Mouse (Mus musculus): ENCODE data around the gene Pofut2. TPM values are rescaled to one million over a fixed set of nuclear protein-coding genes. Genes with fewer than 3 reads are reported as not detected.
A peak's percentile ranks its signal among the peaks of the same experiment; 100 is the strongest.

Gene Pofut2
- total RNA-seq (2021): 10 to 100 TPM; 30.7 to 36.2 TPM
- long read RNA-seq, transcript Pofut2-201 (9 exons, 2,290 nt): major isoform, 20 of 43 reads
- long read RNA-seq, partial matches to known transcripts: 19 of 43 reads
- long read RNA-seq, other reads (novel, unspliced or antisense): 4 of 43 reads

- DNase-seq (ENCODE audit: low spot score in 2 of 2): peak; percentile 90 to 95
Measured at GRCm38 (mm10) chr10:77258704-77259621, at the start of gene Pofut2. TSS of gene Pofut2 (plus strand) at chr10:77259218.

- no peak for DNase-seq (ENCODE audit: low spot score in 2 of 2)
Measured at GRCm38 (mm10) chr10:77209261-77209660, 49.8 kb upstream of the Pofut2 start.

- no peak for DNase-seq (ENCODE audit: low spot score in 2 of 2)
Measured at GRCm38 (mm10) chr10:77210666-77211065, 48.4 kb upstream of the Pofut2 start.

- no peak for DNase-seq (ENCODE audit: low spot score in 2 of 2)
Measured at GRCm38 (mm10) chr10:77211116-77211570, 47.9 kb upstream of the Pofut2 start.

GRCm38 (mm10) chr10:77212354-77213120 is 46.5 kb upstream of the Pofut2 start:
- no peak for DNase-seq (ENCODE audit: low spot score in 2 of 2)

- no peak for DNase-seq (ENCODE audit: low spot score in 2 of 2)
Measured at GRCm38 (mm10) chr10:77213483-77213882, 45.5 kb upstream of the Pofut2 start.

- DNase-seq (ENCODE audit: low spot score in 2 of 2): no peak
Measured at GRCm38 (mm10) chr10:77214586-77214985, 44.4 kb upstream of the Pofut2 start.

GRCm38 (mm10) chr10:77215641-77216040 is 43.4 kb upstream of the Pofut2 start:
- no peak for DNase-seq (ENCODE audit: low spot score in 2 of 2)

GRCm38 (mm10) chr10:77216313-77216712 is 42.7 kb upstream of the Pofut2 start:
- no peak for DNase-seq (ENCODE audit: low spot score in 2 of 2)

- DNase-seq (ENCODE audit: low spot score in 2 of 2): no peak
Measured at GRCm38 (mm10) chr10:77217155-77217731, 41.8 kb upstream of the Pofut2 start.

GRCm38 (mm10) chr10:77218059-77218458 is 41.0 kb upstream of the Pofut2 start:
- DNase-seq (ENCODE audit: low spot score in 2 of 2): no peak

- no peak for DNase-seq (ENCODE audit: low spot score in 2 of 2)
Measured at GRCm38 (mm10) chr10:77219411-77220025, 39.5 kb upstream of the Pofut2 start.

- no peak for DNase-seq (ENCODE audit: low spot score in 2 of 2)
Measured at GRCm38 (mm10) chr10:77221108-77221507, 37.9 kb upstream of the Pofut2 start.

GRCm38 (mm10) chr10:77222963-77223552 is 36.0 kb upstream of the Pofut2 start:
- no peak for DNase-seq (ENCODE audit: low spot score in 2 of 2)

- no peak for DNase-seq (ENCODE audit: low spot score in 2 of 2)
Measured at GRCm38 (mm10) chr10:77224390-77224789, 34.6 kb upstream of the Pofut2 start.

- no peak for DNase-seq (ENCODE audit: low spot score in 2 of 2)
Measured at GRCm38 (mm10) chr10:77225414-77225813, 33.6 kb upstream of the Pofut2 start.

- no peak for DNase-seq (ENCODE audit: low spot score in 2 of 2)
Measured at GRCm38 (mm10) chr10:77225995-77226688, 32.9 kb upstream of the Pofut2 start.

GRCm38 (mm10) chr10:77226691-77227367 is 32.2 kb upstream of the Pofut2 start:
- no peak for DNase-seq (ENCODE audit: low spot score in 2 of 2)

- no peak for DNase-seq (ENCODE audit: low spot score in 2 of 2)
Measured at GRCm38 (mm10) chr10:77227368-77227723, 31.7 kb upstream of the Pofut2 start.
